Mouse (Mus musculus) spleen, adult 2 months (tissue): ENCODE measurements around the gene Slc25a29. TPM values are rescaled to one million over a fixed set of nuclear protein-coding genes. Genes with fewer than 3 reads are reported as not detected.
A peak's percentile ranks its signal among the peaks of the same experiment; 100 is the strongest.

Source experiments
- DNase-seq, 2 experiments: peaks; one replicate each; pipeline versions ENCODE4 v3.0.0 to v3.0.0-alpha.2; 2012 to 2021; ENCODE audit warnings: low spot score in 2 of 2, low read depth in 1 of 2
- H3K27ac ChIP-seq: fragments of 200-500 bp; 2 replicates; pipeline ENCODE4 v1.5.1; 2012; ENCODE audit warnings: low read length, inconsistent platforms; ENCODE audit not compliant: insufficient read depth
- H3K27me3 ChIP-seq: fragments of 200-500 bp; 2 replicates; pipeline ENCODE4 v1.6.1; 2012; ENCODE audit warnings: mild to moderate bottlenecking, moderate library complexity, low read length, inconsistent platforms; ENCODE audit not compliant: control insufficient read depth, insufficient read depth
- H3K36me3 ChIP-seq: fragments of 200-500 bp; 2 replicates; pipeline ENCODE4 v1.6.1; 2012; ENCODE audit warnings: mild to moderate bottlenecking, low read length, inconsistent platforms; ENCODE audit not compliant: control insufficient read depth, insufficient read depth
- H3K4me1 ChIP-seq: fragments of 200-500 bp; 2 replicates; pipeline ENCODE4 v1.6.1; 2011; ENCODE audit warnings: inconsistent platforms; ENCODE audit not compliant: control insufficient read depth, insufficient read depth, insufficient read length
- H3K4me3 ChIP-seq: fragments of 200-500 bp; 2 replicates; pipeline ENCODE4 v1.5.1; 2011; ENCODE audit warnings: mild to moderate bottlenecking, inconsistent platforms; ENCODE audit not compliant: insufficient read depth, insufficient read length; ENCODE audit errors: extremely low read depth
- CTCF ChIP-seq: fragments of 200-500 bp; IDR thresholded peaks from 2 replicates; pipeline ENCODE4 v1.5.1; 2011; ENCODE audit warnings: mild to moderate bottlenecking, inconsistent platforms; ENCODE audit not compliant: insufficient read depth, insufficient read length, insufficient replicate concordance; ENCODE audit errors: extremely low read depth
- POLR2A ChIP-seq: fragments of 200-500 bp; IDR thresholded peaks from 2 replicates; pipeline ENCODE4 v1.6.1; 2011; ENCODE audit warnings: low read depth, low read length, inconsistent platforms
- WGBS: fragments of 180-500 bp; shearing (Covaris S2); methylation state at CpG from one replicate; pipeline ENCODE4 v1.1.7; 2018; 5-methylcytosine and 5-hydroxymethylcytosine counted together
- polyA plus RNA-seq: library from polyadenylated mRNA; depleted of rRNA; stranded (reverse); fragments of >200 nt; gene quantifications from 2 replicates; pipeline ENCODE4 v1.2.3, GENCODE M21; 2012

Slc25a29 gene
- polyA plus RNA-seq, 1 experiment: 5.9 TPM

GRCm38 (mm10) chr12:108835208-108835839, 359 bp downstream of the Slc25a29 start:
- Histone ChIP-seq H3K27ac (no peak overlapping the region), H3K4me3 (peak overlapping the region; percentile 85), H3K36me3 (no peaks in the 10 kb centered on the region), H3K4me1 (peaks cover 3% of the 10 kb centered on the region; the same call in 1 of the 2 replicates), H3K27me3 (no peaks in the 10 kb centered on the region)
- TF ChIP-seq CTCF: 0 out of 2 replicates have a peak, but pooled peaks have one; percentile 9
- no peak for TF ChIP-seq POLR2A
- DNase-seq: no peak
- 7% methylated on average over 51 of the region's 51 CpGs for WGBS

GRCm38 (mm10) chr12:108834786-108835185, 897 bp downstream of the Slc25a29 start:
- Histone ChIP-seq H3K4me3 (peak overlapping the region; percentile 85; the same call in 1 of the 2 replicates), H3K4me1 (peaks cover 3% of the 10 kb centered on the region; the same call in 1 of the 2 replicates), H3K36me3 (no peaks in the 10 kb centered on the region), H3K27me3 (no peaks in the 10 kb centered on the region), H3K27ac (no peak overlapping the region)
- 77% methylated on average over 5 of the region's 5 CpGs for WGBS
- no peak for DNase-seq
- no peak for TF ChIP-seq POLR2A
- no peak for TF ChIP-seq CTCF

DNA sequence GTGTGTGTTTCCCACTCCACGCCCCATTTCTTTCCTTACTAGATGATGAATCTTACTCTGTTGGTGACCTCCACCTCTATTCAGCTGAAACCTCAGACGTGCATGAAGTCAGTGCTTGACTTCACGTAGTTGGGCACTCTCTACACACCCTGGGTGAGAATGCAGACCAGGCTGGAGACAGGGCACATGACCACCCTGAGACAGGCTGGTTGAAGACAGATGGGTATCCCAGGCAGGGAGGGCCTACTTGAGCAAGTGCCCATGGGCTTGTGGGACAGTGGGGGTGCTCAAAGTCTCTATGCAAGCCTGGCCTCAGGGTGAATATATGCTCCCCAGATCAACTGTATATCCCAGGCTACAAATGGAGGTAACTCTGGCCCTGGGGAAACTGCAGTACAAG, 1.3 kb downstream of the Slc25a29 start:
- DNase-seq: no peak
- H3K27me3 ChIP-seq: no peaks in the 10 kb centered on the region
- no peak overlapping the region for H3K4me3 ChIP-seq
- no peak overlapping the region for H3K27ac ChIP-seq
- 93% methylated on average over 3 of the region's 3 CpGs for WGBS
- no peaks in the 10 kb centered on the region for H3K36me3 ChIP-seq
- H3K4me1 ChIP-seq: peaks cover 3% of the 10 kb centered on the region; the same call in 1 of the 2 replicates
- no peak for TF ChIP-seq POLR2A
- no peak for TF ChIP-seq CTCF

- peaks cover 3% of the 10 kb centered on the region; the same call in 1 of the 2 replicates for H3K4me1 ChIP-seq
- H3K27me3 ChIP-seq: no peaks in the 10 kb centered on the region
- H3K27ac ChIP-seq: no peak overlapping the region
- 84% methylated on average over 3 of the region's 3 CpGs for WGBS
- DNase-seq: no peak
- no peak for TF ChIP-seq CTCF
- TF ChIP-seq POLR2A: no peak
- no peaks in the 10 kb centered on the region for H3K36me3 ChIP-seq
- H3K4me3 ChIP-seq: no peak overlapping the region
Observed at GRCm38 (mm10) chr12:108833408-108833807, 2.3 kb downstream of the Slc25a29 start.

GRCm38 (mm10) chr12:108832851-108833250, 2.8 kb downstream of the Slc25a29 start:
- TF ChIP-seq POLR2A (no peak), CTCF (no peak)
- no peak overlapping the region for H3K27ac ChIP-seq
- no peak for DNase-seq
- no peaks in the 10 kb centered on the region for H3K36me3 ChIP-seq
- WGBS: 91% methylated on average over 8 of the region's 8 CpGs
- peaks cover 3% of the 10 kb centered on the region; the same call in 1 of the 2 replicates for H3K4me1 ChIP-seq
- H3K27me3 ChIP-seq: no peaks in the 10 kb centered on the region
- no peak overlapping the region for H3K4me3 ChIP-seq

DNA sequence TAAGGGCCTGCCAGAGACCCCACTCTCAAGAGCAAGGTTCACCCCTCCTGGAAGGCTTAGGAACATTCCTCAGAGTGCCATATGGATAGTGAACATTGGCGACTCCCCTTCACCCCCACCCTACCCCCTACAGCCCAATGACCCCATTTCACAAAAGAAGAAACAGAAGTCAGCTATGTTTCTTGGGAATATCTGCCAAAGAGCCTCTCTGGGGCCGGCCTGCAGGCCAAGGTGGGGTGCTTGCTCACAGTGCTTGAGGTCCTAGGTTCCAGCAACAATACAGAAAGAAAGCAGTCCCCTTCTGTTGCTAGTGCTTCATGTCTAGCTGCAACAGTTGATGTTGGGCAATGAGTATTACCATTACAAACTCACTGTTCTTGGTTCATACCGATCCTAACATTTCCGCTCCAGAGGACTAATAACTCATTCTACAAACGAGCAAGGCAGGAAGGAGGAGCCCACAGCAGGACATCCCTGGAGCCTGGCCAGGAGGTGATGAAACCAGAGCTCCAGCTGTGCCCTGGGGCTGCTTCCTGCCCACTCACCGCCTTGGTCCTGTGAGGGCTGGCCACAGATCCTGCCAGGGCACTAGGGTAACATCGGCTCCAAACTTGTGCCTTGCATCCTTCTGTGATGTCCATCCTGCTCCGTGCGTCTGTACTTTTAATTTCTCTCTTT, 3.6 kb downstream of the Slc25a29 start:
- TF ChIP-seq CTCF (no peak), POLR2A (no peak)
- no peak for DNase-seq
- Histone ChIP-seq H3K27ac (no peak overlapping the region), H3K4me3 (no peak overlapping the region), H3K27me3 (no peaks in the 10 kb centered on the region), H3K36me3 (0 out of 2 replicates have a peak, but pooled peaks cover under 1% of the 10 kb centered on the region), H3K4me1 (peaks cover 3% of the 10 kb centered on the region; the same call in 1 of the 2 replicates)
- 56% methylated on average over 9 of the region's 9 CpGs for WGBS

- TF ChIP-seq POLR2A: no peak
- TF ChIP-seq CTCF: no peak
- WGBS: 88% methylated on average over 6 of the region's 6 CpGs
Observed at GRCm38 (mm10) chr12:108830358-108830757, 5.3 kb downstream of the Slc25a29 start.

More at GRCm38 (mm10) chr12:108830358-108830757, 5.3 kb downstream of the Slc25a29 start:
- Histone ChIP-seq H3K27ac (no peak overlapping the region), H3K4me1 (no peaks in the 10 kb centered on the region), H3K4me3 (no peak overlapping the region), H3K27me3 (no peaks in the 10 kb centered on the region), H3K36me3 (0 out of 2 replicates have a peak, but pooled peaks cover 5% of the 10 kb centered on the region)
- DNase-seq: no peak
